Mouse (Mus musculus) embryonic fibroblast, embryonic 13.5 days (primary cell): ENCODE measurements around the gene Bhlhe40.

ENCODE experiments used
- CTCF ChIP-seq: IDR thresholded peaks from 2 replicates; pipeline ENCODE4 v1.5.1; 2011; ENCODE audit warnings: mild to moderate bottlenecking, control low read depth, low read length, moderate library complexity, borderline replicate concordance; ENCODE audit not compliant: insufficient read depth
- POLR2A ChIP-seq: IDR thresholded peaks from 2 replicates; pipeline ENCODE4 v1.6.1; 2011; ENCODE audit warnings: low read depth, mild to moderate bottlenecking, control low read depth, low read length, moderate library complexity

DNA sequence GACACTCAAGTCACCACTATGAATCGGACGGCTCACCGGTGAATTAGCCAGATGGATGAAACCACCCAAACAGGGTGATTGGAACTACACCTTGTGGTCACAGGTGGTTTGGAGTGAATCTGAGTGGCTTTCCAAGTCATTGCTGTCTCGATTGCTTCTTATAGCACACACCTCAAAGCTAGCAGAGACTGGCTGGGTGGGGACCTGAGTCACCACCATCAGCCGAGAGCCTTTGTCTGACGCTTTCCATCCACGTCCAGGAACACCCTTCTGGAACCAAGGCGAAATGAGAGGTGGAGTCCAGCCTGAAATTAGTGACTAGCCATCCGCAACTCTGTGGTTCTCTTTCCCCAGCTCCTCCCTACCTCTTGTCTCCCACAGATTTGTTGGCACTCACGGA is 36.9 kb downstream of the Bhlhe40 start:
- TF ChIP-seq CTCF (no peak), POLR2A (no peak)
